Mouse (Mus musculus) E14TG2a.4 (cell line): ENCODE measurements around the gene Asb2.

Source experiments
- CTCF ChIP-seq: conservative IDR thresholded peaks from 2 replicates; pipeline ENCODE4 v1.5.1; 2014; ENCODE audit warnings: low read length
- POU5F1 ChIP-seq: IDR thresholded peaks from 2 replicates; pipeline ENCODE4 v1.6.1; 2014; ENCODE audit warnings: low read length, borderline replicate concordance

- TF ChIP-seq CTCF, result no peak
- TF ChIP-seq POU5F1, result no peak
Measured at GRCm38 (mm10) chr12:103333426-103333825, 22.4 kb downstream of the Asb2 start.
